Mouse (Mus musculus) liver, postnatal 0 days (tissue): ENCODE measurements around the gene Dagla. TPM values are rescaled to one million over a fixed set of nuclear protein-coding genes. Genes with fewer than 3 reads are reported as not detected.

Experiments used
- ATAC-seq: fragments of 200-750 bp; cut with Nextera tagmentation; 2 replicates; pipeline ENCODE4 v1.8.0; 2017; ENCODE audit warnings: mild to moderate bottlenecking, moderate library complexity
- DNase-seq: peaks from one replicate; pipeline ENCODE4 v3.0.0-alpha.2; 2016
- H3K27ac ChIP-seq: fragments of 300-500 bp; sonication (generic); 2 replicates; pipeline ENCODE4 v1.5.1; 2014; ENCODE audit warnings: antibody characterized with exemption, moderate library complexity, mild to moderate bottlenecking, low read depth
- H3K27me3 ChIP-seq: fragments of 300-500 bp; sonication (generic); 2 replicates; pipeline ENCODE4 v1.6.1; 2014; ENCODE audit warnings: low read length, control low read depth, mixed read lengths; ENCODE audit not compliant: insufficient read depth
- H3K36me3 ChIP-seq: fragments of 300-500 bp; sonication (generic); replicated peaks from 2 replicates; pipeline ENCODE4 v1.6.1; 2014; ENCODE audit warnings: mild to moderate bottlenecking, control low read depth, low read length, moderate library complexity, mixed read lengths; ENCODE audit not compliant: insufficient read depth
- H3K4me1 ChIP-seq: fragments of 300-500 bp; sonication (generic); 2 replicates; pipeline ENCODE4 v1.6.1; 2014; ENCODE audit warnings: antibody characterized with exemption, mild to moderate bottlenecking, control low read depth; ENCODE audit not compliant: insufficient read depth
- H3K4me2 ChIP-seq: fragments of 300-500 bp; sonication (generic); 2 replicates; pipeline ENCODE4 v1.6.1; 2014; ENCODE audit warnings: low read depth, mild to moderate bottlenecking, low read length, moderate library complexity, mixed read lengths
- H3K4me3 ChIP-seq: fragments of 300-500 bp; sonication (generic); 2 replicates; pipeline ENCODE4 v1.5.1; 2014; ENCODE audit warnings: low read depth, low read length
- H3K9ac ChIP-seq: fragments of 300-500 bp; sonication (generic); replicated peaks from 2 replicates; pipeline ENCODE4 v1.6.1; 2014; ENCODE audit warnings: mild to moderate bottlenecking, moderate library complexity
- H3K9me3 ChIP-seq: fragments of 300-500 bp; sonication (generic); 2 replicates; pipeline ENCODE4 v1.6.1; 2016; ENCODE audit warnings: mild to moderate bottlenecking, control low read depth, low read length, mixed read lengths
- CTCF ChIP-seq: sonication (generic); IDR thresholded peaks from 2 replicates; pipeline ENCODE4 v1.5.1; 2016; ENCODE audit warnings: antibody characterized with exemption, low read depth
- EP300 ChIP-seq: IDR thresholded peaks from 2 replicates; pipeline ENCODE4 v1.6.1; 2016; ENCODE audit warnings: antibody characterized with exemption, low read depth, mild to moderate bottlenecking
- whole genome bisulfite sequencing: fragments of 180-500 bp; shearing (Covaris S2); extraction: QIAGEN DNeasy Blood & Tissue Kit; methylation state at CpG from one replicate; pipeline ENCODE4 v1.1.7; 2014; ENCODE audit not compliant: insufficient replicate concordance; 5-methylcytosine and 5-hydroxymethylcytosine counted together
- polyA plus RNA-seq: library from polyadenylated mRNA; unstranded; fragments of >200 nt; fragmentation: Nextera tagmentation; extraction: Ambion mirVana; gene quantifications from 2 replicates; pipeline ENCODE4 v1.2.1, GENCODE M21; 2015

Gene Dagla
- polyA plus RNA-seq, 1 experiment from 2014 or later: 0.21 TPM

DNA sequence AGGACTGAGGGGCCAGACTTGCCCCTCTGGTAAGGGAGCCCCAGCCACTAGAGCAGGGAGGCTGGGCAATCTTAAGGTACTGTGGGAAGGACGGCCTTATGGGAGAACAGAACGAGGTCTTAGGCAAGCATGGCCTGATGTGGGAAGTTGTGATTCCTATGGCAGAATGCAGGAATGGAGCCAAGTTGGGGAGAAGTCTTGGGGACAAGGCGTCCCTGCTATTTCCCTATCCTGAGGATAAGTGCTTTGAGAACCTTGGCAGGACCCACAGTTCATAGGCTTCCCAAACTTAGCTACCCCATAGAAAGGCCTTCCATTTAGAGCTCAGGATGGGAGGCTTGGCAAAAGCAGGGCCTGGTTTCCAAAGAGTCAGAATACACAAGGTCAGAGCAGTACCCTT, 95.8 kb downstream of the Dagla start:
- H3K4me2 ChIP-seq: no peak overlapping the region
- H3K27me3 ChIP-seq: no peaks in the 10 kb centered on the region
- no peak overlapping the region for H3K27ac ChIP-seq
- TF ChIP-seq EP300: no peak
- TF ChIP-seq CTCF: no peak
- H3K9me3 ChIP-seq: no peaks in the 10 kb centered on the region
- peaks cover 8% of the 10 kb centered on the region for H3K4me1 ChIP-seq
- no peak overlapping the region for H3K4me3 ChIP-seq
- 68% methylated on average over 3 of the region's 3 CpGs for WGBS
- DNase-seq (no peak), ATAC-seq (no peak)
- peaks cover 30% of the 10 kb centered on the region for H3K36me3 ChIP-seq
- H3K9ac ChIP-seq: no peak overlapping the region

DNA sequence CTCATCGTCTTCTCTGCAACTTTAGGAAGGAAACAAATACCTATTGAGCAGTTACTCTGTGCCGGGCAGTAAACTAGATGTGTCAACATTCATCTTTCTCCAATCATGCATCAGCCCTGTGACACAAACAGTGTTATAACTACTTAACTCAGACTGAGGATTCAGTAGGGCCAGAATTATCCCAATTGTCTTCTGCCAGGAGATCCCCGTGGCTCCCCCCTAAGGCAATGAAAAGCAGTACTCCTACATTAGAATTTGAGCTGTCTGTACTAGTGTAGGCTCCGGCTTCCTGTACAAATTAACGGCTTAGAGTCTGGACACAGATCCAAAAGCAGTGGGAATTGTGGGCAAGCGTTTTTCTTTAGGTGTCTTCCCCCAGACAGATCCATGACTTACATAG, 99.6 kb downstream of the Dagla start:
- peaks cover 17% of the 10 kb centered on the region for H3K4me1 ChIP-seq
- peak overlapping the region; percentile 89 for H3K4me2 ChIP-seq
- peak overlapping the region; percentile 95; the same call in 1 of the 2 replicates for H3K27ac ChIP-seq
- ATAC-seq (no peak), DNase-seq (no peak)
- H3K27me3 ChIP-seq: no peaks in the 10 kb centered on the region
- TF ChIP-seq EP300: no peak
- TF ChIP-seq CTCF: no peak
- H3K36me3 ChIP-seq: peaks cover 39% of the 10 kb centered on the region
- H3K9ac ChIP-seq: peak overlapping the region; percentile 90; the same call in 1 of the 2 replicates
- H3K9me3 ChIP-seq: no peaks in the 10 kb centered on the region
- 57% methylated on average over 6 of the region's 6 CpGs for WGBS
- H3K4me3 ChIP-seq: 0 out of 2 replicates have a peak overlapping the region, but pooled peaks have one; percentile 95

DNA sequence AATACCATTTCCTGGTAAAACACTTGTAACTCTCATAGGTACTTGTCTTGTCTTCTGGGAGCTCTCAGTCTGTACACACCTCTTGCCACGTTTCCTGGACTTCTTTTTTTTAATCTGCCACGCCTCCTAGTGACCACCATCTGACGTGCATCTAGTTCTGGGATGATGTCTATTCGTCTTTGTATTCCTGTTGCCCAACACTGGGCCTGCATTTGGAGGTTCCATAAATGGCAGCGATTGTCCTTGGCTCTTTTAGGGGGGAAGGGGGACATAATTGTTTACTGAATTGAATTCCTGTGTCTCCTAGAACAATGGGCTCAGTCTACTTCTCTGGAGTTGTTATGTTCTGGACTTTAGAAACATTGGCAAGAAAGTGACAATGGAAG, 100.1 kb downstream of the Dagla start:
- H3K27ac ChIP-seq: peak overlapping the region; percentile 95
- no peaks in the 10 kb centered on the region for H3K27me3 ChIP-seq
- 0 out of 2 replicates have a peak, but pooled peaks have one; percentile 27 for TF ChIP-seq EP300
- peak; percentile 68 for TF ChIP-seq CTCF
- DNase-seq: peak; percentile 58
- peak; percentile 66 for ATAC-seq
- H3K9ac ChIP-seq: peak overlapping the region; percentile 90
- peaks cover 17% of the 10 kb centered on the region for H3K4me1 ChIP-seq
- H3K4me2 ChIP-seq: peak overlapping the region; percentile 89
- H3K4me3 ChIP-seq: peak overlapping the region; percentile 95
- 0% methylated on average over 5 of the region's 5 CpGs for WGBS
- no peaks in the 10 kb centered on the region for H3K9me3 ChIP-seq
- H3K36me3 ChIP-seq: peaks cover 40% of the 10 kb centered on the region

DNA sequence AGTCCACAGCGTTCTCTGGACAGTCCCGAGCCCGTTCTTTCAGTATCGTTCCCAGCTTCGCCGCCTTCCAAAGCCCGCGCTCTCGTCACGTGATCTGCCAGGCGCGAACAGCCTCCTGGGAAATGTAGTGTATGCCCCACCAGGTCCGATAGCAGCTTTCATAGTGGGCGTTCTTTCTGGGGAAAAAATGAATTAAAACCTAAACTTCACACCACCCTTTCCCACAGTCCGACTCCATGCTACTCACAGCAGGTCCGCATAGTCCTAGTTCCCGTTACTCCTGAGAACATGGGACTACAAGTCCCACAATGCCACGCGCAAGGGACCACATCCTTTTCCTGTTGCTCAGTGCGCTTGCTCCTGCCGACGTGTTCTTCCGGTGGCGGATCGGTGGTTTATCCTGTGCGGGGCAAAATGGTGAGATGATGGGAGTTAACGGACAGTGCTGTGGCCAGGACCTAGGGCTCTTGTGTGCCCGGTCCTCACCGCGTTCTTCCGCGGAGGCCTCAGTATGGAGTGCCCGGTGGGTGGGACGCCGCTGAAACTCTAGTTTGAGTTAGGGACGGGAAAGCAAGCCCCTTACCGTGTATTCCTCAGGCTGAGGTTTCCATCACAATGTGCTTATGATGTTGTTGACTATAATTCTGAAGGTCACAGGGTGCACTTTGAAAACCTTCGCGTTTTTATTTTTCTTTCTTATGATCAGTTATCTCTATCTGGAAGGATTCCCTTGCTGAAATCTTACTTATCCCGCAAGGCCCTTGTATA, 100.6 kb downstream of the Dagla start, which contains the start of the genes Tmem258 and Fen1:
Tmem258 (plus strand) TSS at position 167 of the 768 bp plus-strand sequence.
Fen1 (minus strand) TSS at position 322 of the 768 bp plus-strand sequence.
- H3K4me3 ChIP-seq: peak within 1 kb of the TSS; percentile 95
- H3K9ac ChIP-seq: peak within 1 kb of the TSS; percentile 90
- no peaks in the 10 kb centered on the region for H3K9me3 ChIP-seq
- peaks cover 40% of the 10 kb centered on the region for H3K36me3 ChIP-seq
- H3K27me3 ChIP-seq: no peaks in the 10 kb centered on the region
- WGBS: under 1% methylated on average over 40 of the region's 40 CpGs
- H3K27ac ChIP-seq: peak within 1 kb of the TSS; percentile 95
- H3K4me2 ChIP-seq: peak within 1 kb of the TSS; percentile 89
- DNase-seq: peak; percentile 94
- peak; percentile 90 for ATAC-seq
- TF ChIP-seq EP300: no peak
- TF ChIP-seq CTCF: no peak
- peaks cover 17% of the 10 kb centered on the region for H3K4me1 ChIP-seq

DNA sequence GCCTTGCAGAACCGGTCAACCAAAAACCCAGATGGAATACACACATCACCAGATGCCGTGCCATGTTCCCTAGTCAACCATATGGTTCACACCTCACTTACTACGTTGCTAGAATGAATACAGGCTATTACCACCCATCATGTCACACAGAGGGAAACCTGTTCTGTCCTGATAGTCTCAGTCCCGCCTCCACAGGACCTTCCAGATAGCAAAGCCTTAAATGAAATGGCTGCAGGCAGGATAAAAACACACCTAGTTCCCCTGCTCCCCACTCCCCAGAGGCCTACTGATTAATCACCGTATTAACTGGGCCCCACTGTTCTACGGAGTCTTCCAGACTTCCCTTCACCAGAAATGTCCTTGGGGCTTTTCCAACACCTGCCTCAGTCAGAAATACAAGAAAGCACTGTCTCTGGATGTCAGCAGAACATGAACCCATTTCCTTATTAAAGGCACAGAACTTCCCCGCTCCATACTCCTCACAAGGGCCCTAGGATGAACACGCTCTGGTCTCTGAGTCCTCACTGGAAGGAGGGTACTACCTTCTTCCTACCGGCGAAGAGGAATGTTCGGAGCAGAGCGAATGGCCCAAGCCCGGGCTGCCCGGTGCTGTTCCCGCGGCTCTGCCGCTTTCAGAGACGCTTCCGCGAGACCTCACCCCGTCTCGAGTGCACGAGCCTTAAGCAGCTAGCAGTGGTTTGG, 101.4 kb downstream of the Dagla start:
- Histone ChIP-seq H3K4me3 (peak overlapping the region; percentile 95), H3K9ac (peak overlapping the region; percentile 90), H3K4me1 (peaks cover 17% of the 10 kb centered on the region), H3K36me3 (peaks cover 40% of the 10 kb centered on the region), H3K4me2 (peak overlapping the region; percentile 89), H3K9me3 (no peaks in the 10 kb centered on the region), H3K27ac (peak overlapping the region; percentile 95), H3K27me3 (no peaks in the 10 kb centered on the region)
- DNase-seq: peak; percentile 61
- WGBS: under 1% methylated on average over 23 of the region's 23 CpGs
- ATAC-seq: peak; percentile 59
- TF ChIP-seq CTCF: no peak
- TF ChIP-seq EP300: peak; percentile 88

DNA sequence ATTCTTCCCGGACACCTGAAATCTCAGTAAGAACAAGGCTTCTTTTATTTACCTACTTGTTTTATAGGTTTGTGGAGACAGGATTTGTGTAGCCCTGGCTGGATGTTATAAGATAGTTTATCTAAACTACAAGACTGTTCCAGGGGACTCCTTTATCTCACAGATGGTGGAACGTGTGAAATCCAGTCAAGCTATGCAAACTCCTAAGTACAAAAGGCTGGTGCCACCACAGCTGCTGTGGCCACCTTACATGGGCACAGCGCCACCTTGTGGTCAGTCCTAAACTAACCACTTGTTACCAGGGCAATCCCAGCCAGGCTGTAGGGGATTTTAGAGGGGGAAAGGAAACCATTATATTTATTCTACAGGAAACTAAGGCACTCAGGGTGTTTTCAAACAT, 106.0 kb downstream of the Dagla start:
- peak; percentile 43 for ATAC-seq
- H3K4me3 ChIP-seq: no peak overlapping the region
- H3K27ac ChIP-seq: no peak overlapping the region
- 24% methylated on average over 3 of the region's 3 CpGs for WGBS
- H3K4me1 ChIP-seq: peaks cover 9% of the 10 kb centered on the region
- peaks cover 58% of the 10 kb centered on the region for H3K36me3 ChIP-seq
- TF ChIP-seq CTCF: peak; percentile 97
- peak; percentile 74 for TF ChIP-seq EP300
- H3K9ac ChIP-seq: no peak overlapping the region
- DNase-seq: peak; percentile 89
- no peaks in the 10 kb centered on the region for H3K27me3 ChIP-seq
- no peak overlapping the region for H3K4me2 ChIP-seq
- no peaks in the 10 kb centered on the region for H3K9me3 ChIP-seq
